Mouse (Mus musculus): ENCODE data around the gene Scrt2.

Gene Scrt2

DNA sequence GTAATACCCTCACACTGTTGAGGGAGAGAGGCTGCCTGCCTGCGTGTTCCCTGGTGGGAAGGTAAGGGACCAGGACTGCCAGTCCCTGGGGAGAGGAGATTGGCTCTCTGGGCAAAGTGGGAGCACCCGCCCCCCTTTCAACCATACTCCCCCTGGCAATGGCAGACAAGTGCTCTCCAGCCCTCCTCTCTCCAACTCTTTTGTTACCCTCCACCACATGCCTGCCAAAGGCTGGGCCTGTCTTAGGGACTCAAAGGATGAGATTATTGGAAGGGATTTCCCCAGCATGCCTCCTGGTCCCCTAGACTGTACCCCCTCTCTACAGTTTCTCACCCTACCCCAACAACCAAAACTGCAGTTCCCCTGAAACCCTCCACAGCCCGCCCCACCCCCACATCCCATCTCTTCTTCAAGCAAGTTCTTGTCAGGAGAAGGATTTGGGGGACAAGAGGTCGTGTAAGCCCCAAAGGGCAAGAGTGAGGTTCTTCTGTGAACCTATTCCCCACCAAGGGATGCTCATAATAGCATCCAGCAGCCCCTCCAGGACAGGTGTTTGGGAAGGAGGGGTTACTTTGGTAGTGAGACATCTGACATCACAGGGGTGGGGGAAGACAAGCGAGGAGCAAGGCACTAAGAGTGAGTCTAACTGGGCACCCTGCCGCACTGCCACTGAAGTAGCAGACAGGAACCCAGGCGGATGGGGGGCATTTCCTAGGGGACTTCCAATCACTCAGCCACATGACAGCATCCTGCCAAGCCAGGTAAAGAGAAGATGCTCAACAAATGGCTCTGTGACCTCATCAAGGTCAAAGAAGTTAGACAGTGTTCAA, 1.3 kb downstream of the Scrt2 start:
- 26% methylated on average over 7 of the region's 7 CpGs for WGBS

DNA sequence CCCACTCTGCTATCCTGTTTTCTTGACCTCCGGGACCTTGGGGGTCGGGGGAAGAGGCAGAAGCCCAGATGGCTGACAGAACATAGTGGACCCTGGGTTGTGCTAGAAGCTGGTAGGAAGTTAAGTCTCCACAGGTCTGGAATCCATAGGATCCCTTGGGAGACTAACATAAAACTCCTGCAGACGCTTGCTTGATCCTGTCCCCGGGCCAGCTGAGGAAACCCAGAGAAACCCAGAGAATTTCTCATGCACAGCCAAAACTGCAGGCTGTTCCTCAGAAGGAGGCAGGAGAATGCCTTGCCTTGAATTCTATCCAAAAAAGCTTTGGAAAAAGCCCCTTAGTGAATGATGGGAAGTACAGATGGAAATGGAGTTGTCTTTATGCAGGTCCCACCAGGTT, 2.1 kb downstream of the Scrt2 start:
- WGBS = 48% methylated on average over 4 of the region's 4 CpGs

DNA sequence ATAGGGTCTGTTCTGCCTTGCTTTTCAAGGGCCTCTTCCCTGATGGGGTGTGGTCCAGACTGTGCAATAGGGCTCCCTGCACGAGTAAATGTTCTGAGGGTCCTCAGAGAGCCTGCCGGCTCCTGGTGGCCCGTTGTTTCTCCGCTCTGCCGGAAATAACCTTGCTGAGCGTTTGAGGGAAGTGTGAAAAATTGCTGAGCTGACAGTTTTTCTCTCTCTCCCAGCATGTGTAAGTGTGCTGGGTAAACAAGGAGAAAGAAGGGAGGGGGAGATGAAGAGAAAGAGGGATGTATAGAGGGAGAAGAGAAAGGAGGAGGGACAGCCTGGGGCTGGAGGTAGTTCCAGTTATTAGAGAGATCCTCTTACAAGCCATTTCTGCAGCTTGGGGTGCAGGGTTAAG, 3.0 kb downstream of the Scrt2 start:
- WGBS = 36% methylated on average over 6 of the region's 6 CpGs

DNA sequence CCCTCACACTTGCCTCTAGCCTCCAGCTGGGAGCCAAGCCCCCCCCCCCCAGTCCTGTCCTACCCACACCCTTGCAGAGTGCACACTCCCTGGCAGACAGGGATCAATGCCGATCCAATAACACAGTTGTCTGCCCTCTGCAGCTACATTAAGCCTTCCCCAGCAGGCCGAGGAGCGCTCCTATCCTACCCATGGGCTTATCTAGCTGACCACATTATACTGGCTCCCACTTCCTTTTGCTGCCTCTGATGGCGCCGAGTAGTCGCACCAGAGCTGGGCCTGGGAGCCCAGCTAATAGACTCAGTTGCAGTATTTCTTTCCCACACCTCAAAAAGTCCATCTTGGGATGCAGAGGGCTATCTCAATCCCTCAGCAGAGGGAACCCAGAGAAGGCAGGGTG, 4.1 kb downstream of the Scrt2 start:
- 89% methylated on average over 6 of the region's 6 CpGs for WGBS

DNA sequence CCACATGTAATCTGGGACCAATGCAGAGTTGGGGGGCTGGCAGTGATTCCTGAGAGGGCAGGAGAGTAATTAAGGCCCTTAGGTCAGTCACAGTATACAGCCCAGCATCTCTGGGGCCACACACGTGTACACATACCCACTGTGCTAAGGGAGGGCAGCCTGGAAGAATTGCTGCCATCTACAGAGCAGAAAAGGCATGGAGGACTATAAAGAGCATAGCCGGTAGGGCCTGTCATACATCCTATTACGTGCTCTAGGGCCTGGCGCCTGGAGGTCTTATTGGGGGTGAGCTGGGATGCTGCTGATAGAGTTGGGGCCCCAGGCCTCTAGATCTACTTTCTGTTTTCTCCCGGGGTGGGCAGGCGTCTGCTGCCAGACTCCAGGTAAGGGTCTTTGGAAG, 5.1 kb downstream of the Scrt2 start:
- 64% methylated on average over 6 of the region's 6 CpGs for WGBS

DNA sequence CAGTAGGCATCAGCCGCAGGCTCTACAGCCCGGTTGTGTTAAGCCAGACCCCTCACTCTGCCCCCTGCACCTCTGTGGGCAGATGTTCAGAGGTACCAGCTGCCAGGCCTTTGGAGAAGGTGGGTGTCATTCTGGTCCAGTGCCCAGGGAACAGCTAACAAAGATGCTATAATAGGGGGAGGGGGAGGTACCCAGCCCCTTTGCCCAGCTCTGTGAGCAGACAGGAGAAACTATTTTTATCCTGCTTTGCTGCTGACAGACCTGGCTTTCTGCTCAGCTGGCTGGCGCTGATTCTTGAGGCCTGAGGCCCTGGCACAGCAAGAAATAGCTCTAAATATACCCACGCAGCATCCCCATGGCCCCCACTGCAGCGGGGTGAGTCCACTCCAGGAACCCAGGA, 5.8 kb downstream of the Scrt2 start:
- WGBS = 39% methylated on average over 5 of the region's 5 CpGs

DNA sequence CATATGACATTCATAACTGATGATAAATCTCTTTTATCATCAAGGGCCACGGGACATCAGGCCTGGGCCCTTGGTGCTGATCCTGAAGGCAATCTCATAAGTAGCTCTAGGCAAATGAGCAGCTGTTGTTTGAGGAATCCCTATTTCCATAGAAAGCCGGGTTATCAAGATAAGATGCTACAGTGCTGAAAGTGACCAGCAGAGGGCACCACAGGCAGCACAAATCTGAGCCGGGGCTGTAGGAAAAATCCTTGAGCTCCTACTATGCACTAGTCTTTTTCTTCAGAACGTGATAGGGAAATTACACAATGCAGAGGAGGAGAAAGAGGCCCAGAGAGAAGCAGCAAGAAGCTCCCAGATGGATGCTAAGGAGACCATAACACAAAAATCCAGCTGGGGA, 7.7 kb downstream of the Scrt2 start:
- WGBS = 4% methylated on average over 4 of the region's 4 CpGs

DNA sequence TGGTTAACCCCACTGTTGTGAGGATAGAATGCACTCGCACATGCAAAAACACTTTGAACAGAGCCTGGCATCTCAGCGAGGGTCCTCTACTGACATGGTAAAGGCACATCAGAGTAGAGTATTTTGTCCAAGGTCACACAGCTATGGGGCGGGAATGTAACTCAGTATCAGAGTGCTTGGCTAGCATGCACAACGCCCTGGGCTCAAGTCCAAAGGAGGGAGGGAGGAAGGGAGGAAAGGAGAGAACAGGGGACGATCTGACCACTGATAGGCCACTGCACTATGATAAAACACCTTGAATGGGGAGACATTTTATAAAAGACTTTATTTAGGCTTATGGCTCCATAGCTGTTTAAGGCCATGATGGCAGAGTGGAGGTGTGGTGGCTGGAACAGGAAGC, 8.3 kb downstream of the Scrt2 start:
- WGBS = 78% methylated on average over 5 of the region's 5 CpGs

DNA sequence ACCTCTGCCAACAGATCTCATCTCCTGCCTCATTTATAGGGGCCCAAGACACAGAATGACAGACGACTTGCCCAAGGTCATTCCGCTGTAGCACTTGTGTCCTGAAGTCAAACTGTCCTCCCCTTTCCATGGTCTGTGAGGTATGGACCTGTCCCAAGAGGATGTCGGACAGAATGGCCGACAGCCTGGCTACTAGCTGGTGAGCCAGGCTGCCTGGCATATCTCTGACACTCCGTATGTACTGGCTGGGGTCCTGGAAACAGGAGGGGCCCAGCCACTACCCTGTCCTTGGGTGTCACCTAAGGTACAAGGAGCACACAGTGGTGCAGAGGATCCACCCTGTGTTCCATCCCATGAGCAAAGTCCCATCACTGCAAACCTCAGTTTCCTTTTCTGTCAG, 9.2 kb downstream of the Scrt2 start:
- 93% methylated on average over 5 of the region's 5 CpGs for WGBS

DNA sequence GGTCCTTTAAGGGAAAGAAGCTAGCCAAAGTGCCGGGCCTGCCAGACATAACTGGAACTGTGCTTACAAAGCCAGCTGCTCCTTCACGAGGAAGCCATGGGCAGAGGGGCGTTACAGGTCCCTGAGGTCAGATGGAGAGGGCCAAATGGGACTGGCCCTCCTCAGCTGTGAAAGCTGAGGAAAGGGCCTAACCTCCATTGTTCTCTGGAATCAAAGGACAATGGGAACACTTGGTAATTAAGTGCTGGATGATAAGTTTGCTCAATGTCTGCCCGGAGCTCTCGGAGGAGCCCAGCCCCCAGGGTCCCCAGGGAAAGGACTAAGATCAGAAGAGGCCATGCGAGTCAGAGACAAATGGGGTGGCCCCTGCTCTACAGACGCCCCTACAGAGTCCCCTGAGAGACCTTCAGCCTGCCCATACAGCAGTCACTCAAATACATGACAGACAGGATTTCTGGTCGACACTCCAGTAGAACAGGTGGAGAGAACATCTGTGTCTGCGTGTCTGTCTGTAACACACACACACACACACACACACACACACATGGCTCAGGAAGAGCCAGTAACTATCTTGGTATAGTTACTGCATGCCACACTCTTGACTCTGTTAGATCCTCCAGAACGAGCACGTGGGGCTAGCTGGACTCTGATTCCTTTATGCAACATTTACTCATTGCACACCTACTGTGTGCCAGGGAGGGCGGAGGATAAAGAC, 10.2 kb downstream of the Scrt2 start:
- WGBS = 48% methylated on average over 12 of the region's 12 CpGs

DNA sequence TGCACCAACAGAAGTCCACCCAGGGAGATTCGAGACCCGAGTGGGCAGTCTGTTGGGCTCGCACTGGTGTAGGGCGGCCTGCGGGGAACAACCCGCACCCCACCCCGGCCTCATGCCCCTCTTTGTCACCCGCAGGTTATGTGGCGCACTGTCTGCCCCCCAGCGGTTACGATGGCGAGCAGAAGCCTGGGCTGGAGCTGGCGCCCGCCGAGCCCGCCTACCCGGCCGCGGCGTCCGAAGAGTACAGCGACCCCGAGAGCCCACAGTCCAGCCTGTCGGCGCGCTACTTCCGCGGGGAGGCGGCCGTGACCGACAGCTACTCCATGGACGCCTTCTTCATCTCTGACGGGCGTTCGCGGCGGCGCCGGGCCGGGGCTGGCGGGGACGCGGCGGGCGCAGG, 11.6 kb downstream of the Scrt2 start:
- WGBS = 8% methylated on average over 45 of the region's 45 CpGs

DNA sequence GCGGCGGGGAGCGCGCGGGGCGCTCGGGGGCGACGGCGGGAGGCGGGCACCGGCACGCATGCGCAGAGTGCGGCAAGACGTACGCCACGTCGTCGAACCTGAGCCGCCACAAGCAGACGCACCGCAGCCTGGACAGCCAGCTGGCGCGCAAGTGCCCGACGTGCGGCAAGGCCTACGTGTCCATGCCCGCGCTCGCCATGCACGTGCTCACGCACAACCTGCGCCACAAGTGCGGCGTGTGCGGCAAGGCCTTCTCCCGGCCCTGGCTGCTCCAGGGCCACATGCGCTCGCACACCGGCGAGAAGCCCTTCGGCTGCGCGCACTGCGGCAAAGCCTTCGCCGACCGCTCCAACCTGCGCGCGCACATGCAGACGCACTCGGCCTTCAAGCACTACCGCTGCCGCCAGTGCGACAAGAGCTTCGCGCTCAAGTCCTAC, 12.0 kb downstream of the Scrt2 start:
- WGBS = 6% methylated on average over 60 of the region's 60 CpGs

DNA sequence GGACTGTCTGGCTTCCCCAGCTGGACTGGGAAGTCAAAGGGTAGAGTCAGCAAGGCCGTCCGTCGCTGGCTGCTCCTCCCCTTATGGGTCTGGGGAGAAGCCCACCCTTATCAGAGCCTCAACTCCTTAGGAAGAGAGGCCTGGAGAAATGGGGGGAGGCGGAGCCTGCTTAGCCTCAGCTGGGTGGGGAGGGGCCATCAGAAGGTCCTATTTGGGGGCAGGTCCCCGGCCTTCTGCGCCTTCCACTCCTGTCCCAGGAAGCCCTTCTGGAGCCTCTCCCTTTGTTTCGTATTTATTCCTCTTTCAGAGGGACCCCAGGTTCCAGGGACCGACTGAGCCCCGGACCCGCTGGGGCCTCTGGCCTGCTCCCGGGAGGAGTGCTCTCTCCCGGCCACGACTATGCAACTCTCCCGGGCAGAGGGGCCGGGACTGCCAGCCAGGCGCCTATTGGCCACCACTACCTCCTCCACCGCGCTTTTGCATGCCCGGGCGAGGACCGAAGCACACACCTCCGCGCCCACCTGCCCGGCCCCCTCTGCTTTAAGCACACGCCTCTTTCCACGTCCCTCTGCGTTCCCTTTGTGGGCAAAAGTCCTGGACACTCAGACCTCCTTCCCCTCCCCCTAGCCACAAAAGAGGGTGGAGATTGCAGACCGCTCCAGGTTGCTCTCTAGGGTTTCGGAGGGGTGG, 13.7 kb downstream of the Scrt2 start:
- 36% methylated on average over 29 of the region's 29 CpGs for WGBS

DNA sequence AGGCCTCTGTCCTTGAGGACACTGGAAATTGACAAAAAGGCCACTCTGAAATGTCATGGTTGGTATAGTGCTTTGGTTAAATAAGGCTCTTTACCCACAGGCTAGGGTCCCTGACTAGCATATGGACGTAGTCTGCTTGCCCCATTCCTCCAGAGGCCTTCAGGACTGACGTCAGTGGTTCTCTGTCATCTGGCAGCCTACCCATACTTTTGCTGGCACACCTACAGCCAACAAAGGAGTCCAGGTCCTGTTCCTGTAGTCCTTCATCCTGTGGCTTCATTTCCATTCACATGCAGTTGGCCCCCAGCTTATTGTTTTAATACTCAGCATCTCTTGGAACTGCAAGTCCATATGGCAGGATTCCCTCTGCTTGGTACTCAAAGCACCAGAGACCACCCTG, 15.6 kb downstream of the Scrt2 start:
- WGBS = 75% methylated on average over 2 of the region's 2 CpGs

DNA sequence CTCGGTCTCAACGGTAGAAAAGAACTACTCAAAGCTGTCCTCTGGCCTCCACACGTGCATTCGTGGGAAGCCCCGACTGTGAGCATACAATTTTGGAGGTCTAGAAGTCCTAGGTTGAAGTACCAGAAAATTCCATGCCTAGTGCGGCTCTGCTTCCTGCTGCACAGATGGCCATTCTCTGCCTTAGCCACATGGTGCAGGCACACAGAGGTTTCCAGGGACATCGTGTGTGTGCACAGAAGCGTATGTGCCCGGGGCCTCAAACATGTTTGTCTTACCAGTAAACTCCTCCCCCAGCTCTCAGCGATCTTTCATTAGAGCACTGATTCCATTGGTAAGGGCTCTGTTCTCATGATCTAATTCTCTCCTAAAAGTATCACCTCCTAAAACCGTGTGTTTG, 16.6 kb downstream of the Scrt2 start:
- WGBS = 68% methylated on average over 11 of the region's 11 CpGs

DNA sequence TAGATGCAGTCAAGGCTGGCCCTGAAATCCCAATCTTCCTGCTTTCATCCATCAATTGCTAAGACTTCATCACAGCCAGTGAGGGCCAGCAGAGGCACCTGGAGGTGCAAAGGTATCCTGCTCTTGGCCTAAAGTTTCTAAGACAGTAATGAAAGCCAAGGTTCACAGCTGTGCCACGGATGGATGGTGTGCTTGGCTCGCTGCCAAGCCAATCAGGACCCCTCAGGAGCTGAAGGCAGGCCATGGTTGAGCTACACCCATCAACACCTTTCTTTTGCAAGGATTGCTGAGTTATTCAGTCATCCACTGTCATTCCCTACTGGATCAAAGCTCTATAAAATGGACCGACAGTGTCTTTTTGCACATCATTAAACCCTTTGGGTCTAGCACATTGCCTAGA, 18.2 kb downstream of the Scrt2 start:
- WGBS = 37% methylated on average over 3 of the region's 3 CpGs

DNA sequence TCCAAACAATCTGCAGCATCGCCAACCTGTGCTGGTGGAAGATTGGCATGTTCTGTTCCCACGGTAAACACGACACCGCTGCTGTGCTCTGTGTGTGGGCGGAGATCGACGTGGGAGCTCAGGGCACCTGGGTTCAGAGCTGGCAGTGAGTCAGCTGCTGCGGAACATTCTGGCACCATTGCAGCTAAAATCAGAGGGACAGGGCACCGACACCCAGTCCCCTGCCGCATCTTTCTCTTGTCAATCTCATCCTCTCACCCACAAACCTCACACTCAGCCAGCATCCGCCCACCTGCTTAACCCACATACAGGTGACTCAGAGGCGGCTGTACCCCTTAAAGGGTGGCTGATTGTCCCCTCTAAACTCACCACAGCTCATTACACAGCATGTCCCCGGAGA, 20.4 kb downstream of the Scrt2 start:
- 39% methylated on average over 13 of the region's 13 CpGs for WGBS

DNA sequence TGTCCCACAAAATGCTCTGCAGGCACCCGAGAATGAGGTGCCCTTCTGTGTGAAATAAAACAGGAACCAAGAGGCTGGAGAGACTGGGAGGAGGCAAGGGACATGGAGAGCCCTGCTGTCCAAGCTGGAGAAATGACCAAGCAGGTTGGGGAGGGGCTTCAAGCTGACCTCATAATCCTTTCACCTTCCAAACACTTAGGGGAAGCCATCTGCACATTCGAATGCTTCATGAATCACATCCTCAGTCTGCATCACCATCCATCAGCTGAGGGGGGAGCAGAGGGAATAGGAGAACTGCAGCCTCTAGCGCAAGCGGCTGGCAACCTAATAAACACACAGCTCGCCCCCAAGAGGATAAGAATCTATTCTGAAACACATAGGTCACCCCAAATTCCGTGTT, 21.0 kb downstream of the Scrt2 start:
- WGBS = 27% methylated on average over 6 of the region's 6 CpGs

DNA sequence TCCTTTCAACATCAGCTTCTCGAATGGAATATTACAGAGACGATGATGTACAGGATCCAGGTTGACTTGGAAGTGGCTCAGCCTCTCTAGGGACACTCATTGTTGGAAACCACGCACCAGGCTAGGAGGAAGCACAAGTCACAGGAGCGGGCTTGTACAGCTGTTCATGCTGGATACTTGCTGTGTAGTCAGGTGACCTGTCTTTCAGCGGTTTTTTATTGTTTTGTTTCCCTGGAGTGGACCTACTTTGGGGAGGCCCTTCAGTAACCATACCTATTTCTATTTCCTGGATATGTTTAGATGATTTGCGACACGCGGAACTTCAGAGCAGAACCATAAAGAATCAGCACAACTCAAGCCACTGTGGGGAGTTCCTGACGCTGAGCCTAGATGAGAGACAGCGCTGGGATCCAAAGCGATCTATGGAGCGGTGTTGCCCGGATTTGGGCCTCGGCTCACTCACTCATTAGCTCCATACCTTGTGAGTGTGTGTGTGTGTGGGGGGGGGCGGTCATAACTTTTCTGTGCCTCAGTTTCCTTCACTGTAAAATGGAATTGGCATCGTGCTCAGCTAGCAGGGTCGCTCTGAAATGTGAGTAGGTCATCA, 23.5 kb downstream of the Scrt2 start:
- WGBS = 14% methylated on average over 17 of the region's 17 CpGs

DNA sequence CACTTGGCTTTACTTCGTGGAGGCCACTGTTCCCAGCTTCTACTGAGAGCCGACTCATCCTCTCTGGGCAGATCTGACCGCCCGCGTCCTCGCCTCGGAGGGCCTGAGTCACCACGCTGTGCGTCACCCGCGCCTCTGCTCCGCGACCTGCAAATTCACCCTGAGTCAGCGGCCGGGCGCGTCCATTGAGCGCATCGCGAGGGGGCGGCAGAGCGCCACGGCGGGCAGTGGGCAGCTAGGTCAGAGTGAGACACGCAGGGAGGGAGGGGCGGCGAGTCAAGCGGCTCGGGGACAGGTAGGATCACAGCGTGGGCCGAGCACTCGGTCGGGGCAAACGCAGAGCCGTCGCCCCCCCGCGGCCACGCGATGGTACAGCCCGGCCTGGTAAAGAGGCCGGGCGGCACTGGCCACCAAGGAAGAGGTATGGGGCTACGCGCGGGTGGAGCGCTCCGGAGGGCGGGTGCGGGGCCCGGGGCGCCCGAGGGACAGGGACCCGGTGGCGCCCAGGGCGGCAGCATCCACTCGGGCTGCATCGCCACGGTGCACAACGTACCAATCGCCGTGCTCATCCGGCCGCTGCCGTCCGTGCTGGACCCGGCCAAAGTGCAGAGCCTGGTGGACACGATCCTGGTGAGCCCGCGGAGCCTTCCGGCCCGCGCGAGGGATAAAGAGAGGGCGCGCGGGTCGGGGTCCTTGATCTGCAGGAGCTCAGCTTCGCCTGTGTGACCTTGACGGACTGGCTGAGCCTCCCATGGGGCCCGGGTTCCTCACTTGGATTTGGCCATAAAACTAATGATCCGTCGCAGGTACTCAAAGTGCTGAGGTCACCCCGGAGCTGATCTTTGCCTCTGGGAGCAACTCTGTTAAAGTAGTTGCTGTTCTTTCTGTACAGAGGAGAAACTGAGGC, 24.2 kb downstream of the Scrt2 start, which contains the start of gene Srxn1:
Srxn1 (plus strand) TSS at position 199 of the 907 bp plus-strand sequence.
- WGBS = 1% methylated on average over 82 of the region's 84 CpGs

DNA sequence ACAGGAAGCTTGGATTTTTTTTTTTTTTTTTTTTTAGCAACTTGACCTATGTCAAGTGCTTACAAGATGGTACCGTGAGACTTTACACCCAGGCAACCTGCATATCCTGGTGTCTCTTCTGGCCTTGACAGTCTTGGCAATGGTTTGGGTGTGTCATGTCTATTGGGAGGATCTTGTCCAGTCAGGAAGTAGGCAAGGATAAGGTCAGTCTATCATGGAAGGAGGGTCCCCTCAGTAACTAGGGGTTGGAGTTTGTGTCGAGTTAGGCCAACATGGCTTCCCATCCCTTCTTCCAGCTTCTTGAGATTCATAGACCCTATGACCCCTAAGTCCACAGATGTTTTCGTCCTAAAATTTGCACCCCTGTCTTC, 24.9 kb downstream of the Scrt2 start:
- 86% methylated on average over 3 of the region's 3 CpGs for WGBS
